Mouse (Mus musculus) lung, postnatal 10 days (tissue): ENCODE measurements around the gene Ttc4.

ENCODE experiments used
- DNase-seq: peaks from one replicate; pipeline ENCODE4 v3.0.0; 2021

The Ttc4 gene

DNA sequence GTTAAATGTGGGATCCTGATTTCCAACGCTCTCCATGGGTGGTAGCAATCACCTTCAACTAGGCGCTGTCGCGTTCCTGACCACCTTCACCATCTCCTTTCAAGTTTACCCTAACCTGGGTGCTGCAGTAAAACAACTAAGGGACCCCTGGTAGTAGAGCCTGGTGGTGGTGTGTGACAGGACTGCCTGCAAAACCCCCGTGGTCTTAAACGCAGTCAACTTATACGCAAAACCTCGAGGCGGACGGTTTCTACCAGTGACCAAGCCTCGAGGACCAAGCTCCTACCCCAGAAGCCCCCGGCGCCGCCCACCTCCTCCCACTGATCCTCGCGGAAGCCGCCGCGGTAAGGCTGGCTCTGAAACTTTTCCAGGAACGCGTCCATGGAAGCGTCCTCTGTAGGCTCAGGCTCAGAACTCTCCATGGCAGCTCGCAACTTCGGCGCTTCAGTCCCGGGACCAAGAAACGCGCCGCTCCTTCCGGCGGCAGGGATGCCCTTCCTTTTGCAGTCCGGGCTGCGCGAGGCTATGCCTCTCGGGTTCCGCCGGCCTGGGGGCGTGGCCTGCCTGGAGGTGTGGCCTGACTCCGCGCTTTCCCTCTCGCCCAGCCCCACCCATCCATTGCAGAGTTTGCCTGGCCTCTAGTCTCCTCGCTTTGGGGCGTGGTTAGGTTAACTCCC is at the start of gene Ttc4:
Gene Ttc4 (minus strand): TSS at position 503 of the 677 bp plus-strand sequence.
- DNase-seq, result peak; percentile 95

DNA sequence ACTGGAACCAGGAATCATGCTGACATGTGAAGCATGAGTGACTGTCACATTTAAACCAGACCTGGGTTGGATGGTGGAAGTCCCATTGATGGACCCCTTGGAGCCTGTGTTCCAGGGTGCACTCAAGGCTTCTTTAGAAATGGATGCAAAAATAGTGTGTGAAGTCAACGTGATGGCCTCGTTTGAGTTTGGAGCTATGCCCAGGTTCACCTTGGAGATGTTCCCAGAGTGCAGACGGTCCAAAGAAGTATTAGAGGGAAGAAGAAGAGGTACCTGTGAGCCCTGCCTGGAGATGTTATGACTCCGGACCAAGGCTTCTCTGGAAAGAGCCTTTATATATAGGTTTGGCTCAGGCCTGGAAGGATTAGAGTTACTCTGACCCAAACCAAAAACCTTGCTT is 41.9 kb upstream of the Ttc4 start:
- DNase-seq, result no peak

DNA sequence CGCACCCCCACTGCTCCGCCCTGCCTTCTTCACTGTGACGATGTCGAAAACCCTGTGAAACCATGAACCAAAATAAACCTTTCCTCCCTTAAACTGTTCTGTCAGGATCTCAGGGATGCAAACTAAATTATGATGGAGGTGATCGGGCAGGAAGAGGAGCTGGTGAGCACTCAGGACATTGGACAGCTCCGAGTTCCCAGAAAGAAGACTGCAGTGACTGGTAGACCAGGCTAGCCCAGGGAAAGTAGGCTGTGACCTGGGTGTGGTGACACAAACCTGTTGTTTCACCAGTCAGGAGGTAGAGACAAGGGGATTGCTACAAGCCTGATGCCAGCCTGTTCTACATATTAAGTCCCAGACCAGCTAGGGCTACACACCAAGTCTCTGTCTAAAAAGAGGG is 34.9 kb upstream of the Ttc4 start:
- no peak for DNase-seq

DNA sequence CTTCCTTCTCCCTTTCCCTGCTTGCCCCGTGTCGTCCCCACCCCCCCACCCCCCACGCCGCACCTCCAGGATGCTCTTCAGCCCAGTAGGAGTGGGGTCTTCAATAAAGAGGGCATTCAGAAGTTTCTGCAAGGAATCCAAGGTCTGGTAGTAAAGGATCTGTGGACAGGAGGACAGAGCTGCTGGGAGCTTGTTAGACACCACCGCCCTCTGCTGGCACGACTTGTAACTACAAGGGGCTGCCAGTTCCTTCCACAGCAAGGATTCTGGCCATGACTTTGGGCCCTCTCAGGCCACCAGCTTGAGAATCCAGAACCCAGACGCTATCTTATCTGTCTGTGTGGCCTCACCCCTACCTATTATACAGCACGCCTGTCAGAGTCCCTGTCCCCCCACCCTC is 29.7 kb upstream of the Ttc4 start:
- DNase-seq, result peak; percentile 85

DNA sequence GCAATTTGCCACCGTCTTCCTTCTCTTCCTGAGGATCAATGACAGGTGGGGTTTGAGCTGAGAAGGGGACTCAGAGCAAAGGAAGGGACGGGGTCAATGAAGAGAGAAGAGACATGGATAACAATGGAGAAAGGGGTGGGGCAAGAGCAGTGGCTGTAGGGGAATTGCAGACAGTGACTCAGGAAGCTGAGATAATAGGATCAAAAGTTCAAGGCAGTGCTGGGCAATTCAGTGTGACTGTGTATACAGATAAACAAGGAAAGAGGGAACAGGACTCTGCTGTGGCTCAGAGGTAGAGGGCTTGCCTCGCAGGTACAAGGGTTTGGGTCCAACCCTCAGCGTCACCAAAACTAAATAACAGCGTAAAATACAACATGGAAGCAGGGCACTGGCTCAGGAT is 29.2 kb upstream of the Ttc4 start:
- no peak for DNase-seq

DNA sequence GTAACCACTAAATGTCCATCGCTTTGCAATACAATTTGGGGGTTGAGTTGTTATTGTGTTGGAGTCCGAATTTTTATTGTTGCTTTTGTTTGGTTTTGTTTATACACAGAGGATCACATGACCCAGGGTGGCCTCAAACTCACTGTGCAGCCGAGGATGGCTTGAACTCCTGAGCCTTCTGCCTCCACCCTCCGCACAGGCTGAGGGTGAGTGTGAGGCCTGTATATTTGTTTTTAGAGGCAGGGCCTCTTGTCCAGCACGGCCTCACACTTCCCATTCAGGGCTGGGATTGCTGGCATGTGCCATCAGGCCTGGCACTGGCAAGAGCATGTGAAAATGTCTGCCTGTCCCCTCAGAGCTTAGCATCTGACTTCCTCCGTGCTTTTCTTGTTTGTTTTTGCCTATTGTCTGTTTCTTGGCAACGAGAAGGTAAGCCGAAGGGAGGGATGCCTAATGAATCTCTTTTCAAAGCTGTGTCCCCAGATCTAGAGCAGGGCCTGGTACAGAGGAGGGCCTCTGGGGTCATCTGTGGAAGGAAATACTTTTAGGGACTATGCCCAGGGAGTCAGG is 26.4 kb upstream of the Ttc4 start:
- DNase-seq, result no peak

DNA sequence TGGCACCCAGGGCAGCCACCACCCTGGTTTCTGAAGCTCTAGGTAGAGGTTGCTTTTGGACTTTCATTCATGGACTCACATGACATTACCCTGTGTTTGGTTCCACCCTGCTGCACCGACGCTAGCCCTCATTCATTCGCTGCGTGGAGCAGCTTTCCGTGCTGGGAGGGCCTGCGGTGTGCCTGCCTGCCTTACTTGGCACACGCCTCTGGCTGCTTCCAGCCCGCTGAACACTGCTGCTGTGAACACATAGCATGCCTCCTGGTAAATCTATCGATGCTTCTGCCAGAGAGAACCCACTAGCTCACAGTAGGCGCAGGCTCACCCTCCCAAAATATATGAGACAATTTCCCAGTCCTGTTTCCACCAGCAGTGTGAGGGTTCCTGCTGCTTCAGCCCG is 25.7 kb upstream of the Ttc4 start:
- no peak for DNase-seq

DNA sequence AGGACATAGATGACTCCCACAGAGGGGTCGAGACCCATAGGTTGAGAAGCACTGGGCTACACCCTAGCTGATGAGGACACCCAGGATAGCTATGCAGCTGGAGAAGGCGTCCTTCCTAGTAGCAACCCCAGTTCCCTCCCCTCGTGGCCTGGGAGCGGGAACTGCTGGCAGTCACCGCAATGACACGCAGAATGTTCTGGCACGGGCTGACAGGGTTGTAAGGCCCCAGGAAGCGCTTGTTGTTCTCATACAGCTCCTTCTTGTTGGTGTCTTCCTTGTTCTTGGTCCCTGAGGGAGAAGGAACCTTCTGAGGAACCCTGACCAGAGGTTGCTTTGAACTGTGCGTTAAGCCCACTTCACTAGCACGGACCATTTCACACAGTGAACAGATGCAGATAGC is 25.2 kb upstream of the Ttc4 start:
- DNase-seq, result peak; percentile 18

DNA sequence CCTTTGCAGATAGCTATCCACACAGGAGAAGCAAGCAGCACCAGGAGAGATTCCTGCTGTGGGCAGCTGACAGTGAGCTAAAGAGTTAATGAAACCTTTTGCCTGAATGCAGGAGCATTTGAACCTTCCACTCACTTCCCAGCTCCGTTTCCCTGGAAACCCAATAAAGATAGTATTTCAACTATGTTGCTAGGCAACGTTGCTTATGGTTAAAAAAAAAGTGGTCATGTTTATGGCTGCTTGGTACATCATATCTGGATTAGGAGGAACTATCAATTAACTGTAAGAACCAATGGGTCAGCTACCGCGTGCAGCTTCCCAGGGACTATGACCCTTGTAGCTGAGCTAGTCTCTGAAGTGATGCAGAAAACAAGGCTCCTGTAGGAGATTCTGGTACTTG is 22.1 kb upstream of the Ttc4 start:
- DNase-seq, result no peak

DNA sequence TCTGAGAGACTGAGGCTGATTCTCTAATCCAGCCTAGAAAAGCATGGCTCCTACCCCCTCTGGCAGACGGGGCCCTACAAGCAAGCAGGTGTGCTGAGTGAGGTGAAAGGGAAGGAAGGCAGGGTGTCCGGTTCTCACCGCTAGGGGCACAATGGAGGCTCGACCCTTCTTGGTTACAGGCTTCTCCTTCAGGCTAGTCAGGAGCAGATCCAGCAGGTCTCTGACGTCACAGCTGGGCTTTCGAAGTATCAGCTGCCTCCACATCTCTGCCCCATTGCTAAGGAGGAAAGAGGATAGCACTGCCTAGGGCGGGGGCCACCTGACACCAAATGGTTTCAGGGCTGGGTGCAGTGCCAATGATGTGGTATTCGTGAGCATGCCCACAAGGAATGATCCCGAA is 21.2 kb upstream of the Ttc4 start:
- peak; percentile 35 for DNase-seq

DNA sequence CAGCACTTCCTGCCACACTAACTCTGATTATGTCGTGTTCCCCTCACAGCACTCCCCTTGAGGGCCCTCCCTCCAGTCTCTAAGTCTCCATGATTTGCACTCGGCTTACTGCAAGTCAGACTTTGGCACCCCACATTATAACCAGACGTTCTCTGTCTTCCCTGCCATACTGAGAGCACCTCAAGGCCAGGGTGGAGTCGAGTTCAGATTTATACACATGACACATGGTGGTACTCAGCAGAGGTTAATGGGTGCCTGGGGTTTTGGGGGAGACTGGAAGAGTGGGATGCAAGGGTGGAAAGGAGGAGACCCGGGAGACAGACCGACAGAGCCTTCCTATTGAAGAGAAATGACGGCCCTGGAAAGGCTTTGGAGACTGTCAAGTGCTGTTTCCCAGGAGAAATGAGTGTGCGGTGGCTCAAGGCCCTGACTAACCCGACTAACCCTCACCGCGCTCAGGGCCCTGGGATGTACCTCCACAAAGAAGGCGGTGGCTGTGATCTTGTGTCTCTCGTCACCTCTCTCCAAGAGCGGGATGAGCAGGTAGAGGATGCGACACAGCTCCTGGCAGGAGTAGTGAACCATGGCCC is 15.2 kb upstream of the Ttc4 start:
- no peak for DNase-seq

DNA sequence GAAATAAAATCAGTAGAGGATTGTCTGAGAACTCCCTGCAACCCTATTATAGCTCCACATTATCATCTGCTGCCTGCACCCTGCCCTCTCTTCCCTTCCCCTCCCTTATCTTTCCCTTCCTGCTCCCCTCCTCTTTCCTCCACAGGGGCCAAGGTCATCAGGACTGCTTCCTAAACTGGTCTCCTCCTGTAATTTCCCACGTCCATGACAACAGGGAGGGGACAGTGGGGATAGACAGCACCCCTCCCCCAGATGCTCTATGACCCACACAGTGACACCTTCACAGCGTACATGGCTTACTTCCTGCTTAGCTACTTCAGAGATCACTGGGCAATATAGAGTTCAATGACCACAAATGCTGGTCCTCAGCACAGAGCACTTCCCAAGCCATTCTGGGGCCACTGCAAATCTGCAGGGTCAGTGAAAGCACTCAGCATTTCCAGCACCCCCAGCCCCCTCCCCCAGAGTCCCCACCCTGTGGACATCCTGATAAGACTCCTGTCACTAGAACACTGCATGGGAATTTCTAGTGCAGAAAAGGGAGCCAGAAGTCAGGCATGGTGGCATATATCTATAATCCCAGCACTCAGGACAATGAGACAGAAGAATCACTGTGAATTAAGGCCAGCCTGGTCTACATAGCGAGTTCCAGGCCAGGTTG is 10.0 kb upstream of the Ttc4 start:
- DNase-seq, result no peak

DNA sequence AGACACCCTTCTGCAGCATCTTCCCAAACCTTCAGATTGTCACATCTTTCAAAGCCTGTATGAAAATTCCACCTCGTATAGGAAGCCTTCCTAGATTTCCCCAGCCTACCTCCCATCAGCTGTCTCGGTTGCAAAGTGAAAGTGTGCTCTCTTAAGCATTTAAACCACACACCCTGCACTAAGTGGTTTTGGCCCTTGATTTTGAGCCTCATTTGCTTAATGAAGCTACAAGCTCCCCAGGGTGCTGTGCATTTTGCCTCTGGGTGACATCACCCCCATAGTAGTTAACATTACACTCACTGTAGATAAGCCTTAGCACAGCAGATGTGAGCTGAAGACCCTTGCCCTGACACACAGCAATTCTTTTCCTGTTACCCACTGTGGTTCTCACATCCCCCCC is 2.2 kb upstream of the Ttc4 start:
- no peak for DNase-seq

DNA sequence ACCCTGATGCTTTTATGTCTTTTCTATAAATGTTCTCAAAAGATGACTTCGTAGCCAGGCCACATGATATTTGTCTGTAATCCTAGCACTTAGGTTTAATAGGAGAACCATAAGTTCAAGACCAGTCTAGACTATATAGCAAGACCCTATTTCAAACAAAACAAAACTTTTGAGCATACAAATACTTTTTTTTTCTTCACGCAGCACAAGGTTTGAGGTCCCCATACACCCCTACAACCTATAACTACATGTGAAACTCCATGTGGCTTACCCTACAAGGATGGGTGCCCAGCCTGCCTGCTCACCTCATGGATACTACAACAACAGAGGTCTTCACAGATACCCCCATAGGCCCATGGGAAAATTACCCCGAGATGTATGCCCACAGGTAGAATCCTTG is 408 bp upstream of the Ttc4 start:
- DNase-seq, result no peak

DNA sequence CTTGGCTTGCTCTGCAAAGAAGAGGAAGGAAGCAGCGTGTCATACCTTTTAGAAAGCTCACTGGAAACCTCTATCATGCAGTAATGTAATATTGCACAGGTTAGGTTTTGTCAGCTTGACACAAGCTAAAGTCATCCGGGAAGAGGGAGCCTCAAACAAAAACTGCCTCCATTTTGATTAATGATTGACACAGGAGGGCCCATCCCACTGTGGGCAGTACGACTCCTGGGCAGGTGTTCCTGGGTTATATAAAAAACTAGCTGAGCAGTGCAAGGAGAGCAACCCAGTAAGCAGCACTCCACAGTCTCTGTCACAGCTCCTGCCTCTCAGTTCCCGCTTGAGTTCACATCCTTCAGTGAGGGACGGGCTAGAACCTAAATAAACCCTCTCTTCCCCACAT is 2.0 kb downstream of the Ttc4 start:
- no peak for DNase-seq

DNA sequence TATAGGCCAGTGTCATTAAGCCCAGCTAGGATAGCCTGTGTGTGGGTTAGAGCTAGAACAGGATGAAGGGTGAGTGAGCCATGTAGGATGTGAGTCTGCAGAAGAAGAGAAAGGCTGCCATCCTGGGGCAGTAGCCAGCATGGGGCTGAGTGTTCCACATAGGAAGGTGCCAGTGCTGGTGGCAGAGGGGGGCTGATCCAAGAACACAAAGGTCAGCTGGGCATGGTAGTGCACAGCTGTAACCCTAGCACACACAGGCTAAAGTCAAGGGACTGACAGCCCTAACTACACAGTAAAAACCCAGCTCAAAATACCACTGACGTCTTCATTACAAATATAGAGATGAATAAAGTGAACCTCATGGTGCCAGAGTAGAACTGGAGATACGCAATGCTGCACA is 12.2 kb downstream of the Ttc4 start:
- no peak for DNase-seq

DNA sequence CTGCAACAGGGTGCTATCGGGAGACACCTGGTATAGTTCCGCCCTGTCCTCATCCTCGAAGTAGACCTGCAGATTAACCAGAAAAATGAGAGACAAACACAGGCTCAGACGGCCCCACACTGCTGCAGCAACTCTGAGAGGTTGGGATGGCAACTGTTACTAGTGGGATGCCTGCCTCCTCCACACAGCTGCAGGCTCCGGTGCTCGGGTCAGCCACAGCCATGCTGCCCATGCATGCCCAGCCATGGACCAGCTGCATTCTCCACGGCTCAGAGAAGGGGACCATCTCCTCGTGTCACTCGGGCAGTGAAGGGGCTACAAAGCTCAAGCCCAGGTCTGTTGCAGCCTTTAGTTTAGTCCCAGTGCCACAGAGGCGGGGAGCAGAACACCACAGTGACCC is 13.1 kb downstream of the Ttc4 start:
- no peak for DNase-seq

DNA sequence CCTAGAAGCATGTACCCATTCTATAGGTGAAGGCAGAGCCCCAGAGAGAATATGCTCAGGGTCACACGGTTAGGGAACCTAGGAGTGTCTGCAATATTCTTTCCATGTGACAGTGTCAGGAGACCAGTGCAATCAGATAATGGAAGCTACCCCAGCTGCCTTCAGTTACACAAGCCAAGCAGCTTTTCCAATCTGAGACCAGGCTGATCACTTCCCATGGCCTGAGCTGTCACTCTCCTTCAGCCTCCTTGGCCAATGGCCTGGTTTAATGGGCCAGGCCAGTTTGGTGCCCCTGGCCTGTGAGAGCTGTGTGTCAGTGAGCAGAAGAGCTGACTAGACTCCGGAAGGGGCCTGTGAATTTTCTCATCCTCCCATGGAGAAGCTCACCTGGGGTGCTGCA is 13.5 kb downstream of the Ttc4 start:
- DNase-seq, result no peak

DNA sequence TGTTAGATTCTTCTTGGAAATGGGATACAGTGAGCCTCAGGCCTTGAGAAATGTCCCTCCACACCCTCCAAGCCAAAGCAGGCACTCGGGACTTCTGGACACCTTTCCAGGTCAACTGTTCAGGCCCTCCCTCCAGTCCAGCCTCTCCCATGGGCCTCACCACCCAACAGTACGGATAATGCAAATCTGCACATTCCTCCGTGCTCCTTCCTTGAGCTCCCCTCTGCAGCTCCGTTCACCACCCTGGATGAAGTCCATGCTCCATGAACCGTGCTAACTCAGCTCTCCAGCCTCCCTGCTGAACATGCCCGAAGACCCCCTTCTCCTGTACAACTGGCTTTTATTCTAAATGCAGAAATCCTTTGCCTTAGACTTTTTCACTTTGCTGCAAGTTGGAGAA is 14.0 kb downstream of the Ttc4 start:
- no peak for DNase-seq

DNA sequence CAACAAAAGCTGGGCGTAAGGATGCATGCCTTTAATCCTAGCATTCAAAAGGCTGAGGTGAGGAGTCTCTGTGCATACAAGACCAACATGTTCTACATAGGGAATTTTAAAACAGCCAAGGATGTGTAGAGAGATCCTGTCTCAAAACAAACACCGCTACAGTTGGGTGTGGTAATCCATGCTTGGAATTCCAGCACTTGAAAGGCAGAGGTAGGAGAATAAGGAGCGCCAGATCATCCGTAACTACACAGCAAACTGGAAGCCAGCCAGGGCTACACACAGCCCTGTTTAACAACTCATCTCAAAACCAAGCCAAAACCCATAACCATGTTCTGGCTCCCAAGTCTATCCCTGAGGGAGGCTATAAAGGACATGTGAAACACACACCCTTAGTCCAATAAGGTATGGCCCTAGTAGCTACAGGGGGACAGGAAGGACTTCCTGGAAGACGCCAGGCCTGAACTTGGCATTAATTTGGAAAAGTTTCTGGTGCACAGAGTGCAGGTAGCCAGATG is 14.7 kb downstream of the Ttc4 start:
- no peak for DNase-seq

DNA sequence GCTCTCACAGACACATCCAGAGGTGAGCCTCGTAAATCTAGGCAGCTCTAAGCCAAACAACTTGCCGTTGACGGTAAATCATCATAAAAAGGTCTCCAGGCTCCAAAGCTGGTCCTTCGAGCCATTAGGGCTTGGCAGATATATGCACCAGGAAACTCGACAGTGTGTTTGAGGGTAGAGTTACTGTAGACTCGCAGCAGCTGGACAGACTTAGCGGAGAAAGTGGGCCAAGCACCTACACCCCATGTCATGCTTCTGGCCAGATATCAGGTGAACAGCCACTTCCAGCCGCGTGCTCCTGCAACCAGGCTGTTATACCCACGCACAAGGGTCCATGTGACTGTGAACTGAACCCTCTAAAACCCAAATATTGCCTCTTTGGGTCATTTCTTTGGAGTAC is 23.1 kb downstream of the Ttc4 start:
- no peak for DNase-seq

DNA sequence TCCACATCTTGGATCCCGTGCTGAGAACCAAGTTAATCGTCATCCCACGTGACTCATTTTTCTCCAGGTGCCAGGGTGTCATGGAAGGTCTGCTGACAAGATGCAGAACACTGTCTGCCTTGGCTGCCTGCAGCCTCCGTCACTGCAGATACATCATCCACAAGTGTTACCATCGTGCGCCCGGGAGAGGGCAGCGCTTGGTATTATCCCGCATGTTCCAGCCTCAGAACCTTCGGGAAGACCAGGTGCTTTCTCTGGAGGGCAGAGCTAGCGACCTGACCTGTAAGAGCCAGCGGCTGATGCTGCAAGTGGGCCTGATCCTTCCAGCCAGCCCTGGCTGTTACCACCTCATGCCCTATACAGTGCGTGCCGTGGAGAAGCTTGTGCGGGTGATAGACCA is 25.7 kb downstream of the Ttc4 start:
- DNase-seq, result no peak

DNA sequence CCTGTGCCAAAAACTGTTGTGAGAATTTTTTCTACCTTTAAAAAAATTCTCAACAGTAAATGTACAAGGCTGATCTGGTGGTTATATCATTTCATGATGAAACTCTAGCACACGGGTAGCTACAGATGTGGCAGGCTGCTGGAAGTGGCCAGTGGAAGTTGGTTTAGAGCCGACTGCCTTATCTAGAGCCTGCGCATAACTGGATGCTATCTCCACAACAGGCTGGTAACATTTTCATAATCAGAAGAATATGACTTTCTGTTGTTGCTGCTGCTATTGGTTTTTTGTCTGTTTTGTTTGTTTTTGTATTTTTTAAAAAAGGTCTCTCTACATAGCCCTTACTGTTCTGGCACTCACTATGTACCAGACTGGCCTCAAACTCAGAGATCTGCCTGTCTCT is 26.2 kb downstream of the Ttc4 start:
- no peak for DNase-seq

DNA sequence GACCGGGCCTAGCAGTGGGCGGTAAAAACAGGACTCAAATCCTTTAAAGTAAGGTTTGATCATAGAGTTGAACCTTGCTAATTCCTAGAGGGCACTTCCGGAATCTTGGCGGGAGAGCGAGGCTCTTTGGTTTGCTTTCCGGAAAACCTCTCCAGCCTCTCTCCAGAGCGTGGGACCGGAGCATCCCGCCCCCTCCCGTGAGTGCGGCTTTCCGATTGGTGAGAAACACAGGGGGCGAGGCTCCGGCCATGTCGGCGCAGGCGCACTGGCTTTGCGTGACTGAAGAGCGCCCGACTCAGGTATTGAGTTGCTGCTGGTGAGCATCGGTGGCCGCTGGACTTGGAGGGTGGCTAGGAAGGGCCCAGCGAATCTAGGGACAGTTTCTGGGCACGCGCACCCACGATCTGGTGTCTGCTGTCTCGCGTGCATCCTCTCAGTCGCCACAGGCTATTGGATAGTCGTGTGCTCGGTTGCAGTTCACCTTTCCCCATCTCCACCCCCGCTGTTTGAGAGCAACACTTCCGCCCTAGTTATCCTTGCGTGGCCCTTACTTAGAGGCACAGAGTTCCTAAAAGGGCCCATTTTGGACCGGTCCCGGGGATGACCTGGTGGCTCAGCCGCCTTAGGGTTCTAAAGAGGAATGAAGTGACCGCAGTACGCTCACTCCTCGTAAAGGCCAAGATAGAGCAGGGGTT is 27.8 kb downstream of the Ttc4 start, which contains the start of gene Pars2:
Gene Pars2 (plus strand): TSS at position 237 of the 695 bp plus-strand sequence.
- DNase-seq, result peak; percentile 98
